Mouse (Mus musculus) T-cell, adult 66 days (primary cell): ENCODE measurements around the gene Kdm6b. TPM values are rescaled to one million over a fixed set of nuclear protein-coding genes. Genes with fewer than 3 reads are reported as not detected.

Experiments used
- total RNA-seq, 2 experiments: library from RNA; stranded (reverse); gene quantifications; 3 replicates in 1 of 2; 4 replicates in 1 of 2; pipeline ENCODE4 v1.2.4; 2023

Kdm6b gene
- total RNA-seq, result 100 to 1,000 TPM; 135 to 162 TPM

DNA sequence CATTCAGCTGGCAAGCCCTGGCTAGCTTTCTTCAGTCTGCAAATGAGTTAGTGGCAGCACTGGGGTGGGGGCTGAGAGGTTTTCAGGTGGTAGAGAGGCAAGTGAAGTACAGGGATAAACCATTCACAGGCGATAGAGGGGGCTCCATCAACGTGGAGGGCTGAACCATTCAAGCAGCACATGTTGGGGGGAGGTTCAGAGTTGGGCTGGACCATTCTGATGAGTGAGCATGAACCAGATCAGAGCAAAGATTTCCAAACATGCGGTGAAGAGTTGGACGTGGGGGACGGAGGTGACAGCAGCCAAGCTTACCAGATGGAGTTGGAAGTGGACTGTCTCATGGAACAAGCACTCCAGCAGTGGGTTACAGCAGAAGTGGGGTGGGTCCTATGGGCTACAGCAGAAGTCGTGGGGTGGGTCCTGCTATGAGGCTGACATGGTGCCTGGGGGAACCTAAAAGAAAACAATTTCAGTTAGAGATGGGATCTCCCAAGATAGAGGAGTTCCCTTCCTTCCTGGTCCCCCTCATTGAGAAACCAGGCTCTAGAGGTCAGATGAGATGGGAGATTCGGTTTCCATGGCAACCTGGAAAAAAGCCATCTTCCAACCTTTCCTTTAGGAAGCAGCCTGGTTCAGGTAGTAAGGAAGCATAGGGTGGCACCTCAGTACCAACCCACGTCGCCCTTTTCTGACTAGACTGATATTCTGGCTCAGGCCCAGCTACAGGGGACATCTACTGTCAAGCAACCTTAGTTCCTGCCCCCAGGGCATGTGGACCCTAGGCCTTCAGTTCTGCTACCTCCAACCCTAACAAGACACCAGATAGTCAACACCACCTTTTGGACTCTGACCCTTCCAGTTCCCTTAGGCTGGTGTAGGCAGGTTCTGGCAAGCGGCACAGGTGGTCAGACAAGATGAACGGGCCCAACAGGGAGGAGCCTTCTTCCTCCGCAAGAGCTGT lies at the start of gene Kdm6b:
Gene Kdm6b, minus strand, starts transcription at position 455 of the 961 bp plus-strand sequence.

GRCm38 (mm10) chr11:69398059-69398458 lies 15.4 kb downstream of the Kdm6b start, which contains the start of gene Tmem88:
Gene Tmem88, minus strand, starts transcription at chr11:69398234.

DNA sequence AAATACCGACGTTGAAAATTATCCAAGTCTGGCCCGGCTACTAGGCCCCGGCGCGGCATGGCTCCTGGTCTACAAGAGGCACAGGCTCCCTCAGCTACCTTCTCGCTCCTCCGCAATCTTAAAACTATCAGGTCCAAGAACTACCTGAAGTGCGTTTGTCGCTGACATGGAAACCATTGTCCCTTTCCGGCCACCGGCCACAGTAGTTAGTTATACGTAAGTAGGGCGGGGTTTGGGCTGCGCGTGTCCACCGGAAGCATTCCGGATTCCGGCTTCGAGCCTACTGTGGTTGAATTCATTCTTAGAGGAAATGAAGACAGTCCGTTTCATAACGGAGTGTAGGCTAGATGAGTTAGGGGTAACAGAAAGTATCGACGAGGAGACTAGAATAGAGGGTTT lies 18.2 kb downstream of the Kdm6b start, which contains the start of the genes Naa38 and Cyb5d1:
Gene Naa38, plus strand, starts transcription at position 253 of the 399 bp plus-strand sequence.
Gene Cyb5d1, minus strand, starts transcription at position 397 of the 399 bp plus-strand sequence.

GRCm38 (mm10) chr11:69369215-69369989 lies 44.1 kb downstream of the Kdm6b start, which contains the start of gene Chd3:
Gene Chd3, minus strand, starts transcription at chr11:69369406.

Other genes with a start within 250 kb of the Kdm6b start
- gene Alox8, start 215.8 kb downstream of the Kdm6b start, total RNA-seq, result 1 to 10 TPM; 1.2 to 1.6 TPM
- under 1 TPM; 0.06 to 0.12 TPM for gene Gucy2e, start 176.6 kb downstream of the Kdm6b start, total RNA-seq
- 10 to 100 TPM; 13.4 to 18.0 TPM for gene Cntrob, start 89.9 kb downstream of the Kdm6b start, total RNA-seq
- gene Trappc1, start 89.7 kb downstream of the Kdm6b start, total RNA-seq, result 10 to 100 TPM; 22.6 to 26.6 TPM
- 1 to 10 TPM; 1.1 to 1.8 TPM for gene Kcnab3, start 87.4 kb downstream of the Kdm6b start, total RNA-seq
- 1 to 10 TPM; 1.5 to 2.4 TPM for gene Rnf227, start 73.2 kb downstream of the Kdm6b start, total RNA-seq
- gene Chd3, start 44.3 kb downstream of the Kdm6b start, total RNA-seq, result 100 to 1,000 TPM; 777 to 802 TPM
- gene Naa38, start 18.2 kb downstream of the Kdm6b start, total RNA-seq, result 10 to 100 TPM; 33.0 to 46.3 TPM
- 10 to 100 TPM; 24.6 to 31.6 TPM for gene Cyb5d1, start 18.0 kb downstream of the Kdm6b start, total RNA-seq
- 1 to 10 TPM; 7.2 to 8.1 TPM for gene Tmem88, start 15.4 kb downstream of the Kdm6b start, total RNA-seq
- gene Dnah2, start 135.4 kb upstream of the Kdm6b start, total RNA-seq, result under 1 TPM; 0.03 TPM
- gene Efnb3, start 146.5 kb upstream of the Kdm6b start, total RNA-seq, result 1 to 10 TPM in 1 of 2 experiments, under 1 TPM in 1; 0.86 to 1.5 TPM
- gene Wrap53, start 166.6 kb upstream of the Kdm6b start, total RNA-seq, result 10 to 100 TPM; 16.2 TPM
- gene Trp53, start 166.7 kb upstream of the Kdm6b start, total RNA-seq, result 100 to 1,000 TPM; 146 to 161 TPM
- 1 to 10 TPM; 1.3 to 3.2 TPM for gene Atp1b2, start 192.3 kb upstream of the Kdm6b start, total RNA-seq
- not detected for gene Shbg, start 204.2 kb upstream of the Kdm6b start, total RNA-seq
- not detected for gene Sat2, start 208.3 kb upstream of the Kdm6b start, total RNA-seq
- gene Fxr2, start 219.3 kb upstream of the Kdm6b start, total RNA-seq, result 10 to 100 TPM; 77.7 to 93.7 TPM
- under 1 TPM; 0.71 to 0.90 TPM for gene Sox15, start 241.6 kb upstream of the Kdm6b start, total RNA-seq
- gene Mpdu1, start 249.0 kb upstream of the Kdm6b start, total RNA-seq, result 10 to 100 TPM; 69.8 to 73.0 TPM